Mouse (Mus musculus) heart, adult 9 months (tissue): ENCODE results near the gene Myo1d.

Source experiments
- DNase-seq, 2 experiments: peaks; one replicate each; pipeline ENCODE4 v3.0.0; 2022; ENCODE audit warnings: low spot score in 2 of 2

The Myo1d gene

DNA sequence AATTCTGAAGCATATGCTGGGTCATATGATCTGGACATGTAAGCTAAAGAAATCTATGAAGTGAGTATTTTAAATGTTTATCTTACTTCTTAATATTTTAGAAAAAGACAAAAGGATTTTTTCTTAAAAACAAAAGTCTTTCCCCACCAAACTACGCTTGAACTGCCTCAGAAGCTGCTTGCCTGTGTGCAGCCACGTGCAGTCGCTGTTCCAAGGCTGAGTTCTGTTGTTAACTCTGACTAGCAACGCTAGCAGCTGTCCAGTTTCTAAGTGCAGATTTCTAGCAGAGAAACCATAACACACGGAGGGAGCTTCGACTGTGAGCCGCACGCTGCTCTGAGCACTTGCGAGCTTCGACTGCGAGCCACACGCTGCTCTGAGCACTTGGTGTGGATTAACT lies 55.1 kb downstream of the Myo1d start:
- no peak for DNase-seq

DNA sequence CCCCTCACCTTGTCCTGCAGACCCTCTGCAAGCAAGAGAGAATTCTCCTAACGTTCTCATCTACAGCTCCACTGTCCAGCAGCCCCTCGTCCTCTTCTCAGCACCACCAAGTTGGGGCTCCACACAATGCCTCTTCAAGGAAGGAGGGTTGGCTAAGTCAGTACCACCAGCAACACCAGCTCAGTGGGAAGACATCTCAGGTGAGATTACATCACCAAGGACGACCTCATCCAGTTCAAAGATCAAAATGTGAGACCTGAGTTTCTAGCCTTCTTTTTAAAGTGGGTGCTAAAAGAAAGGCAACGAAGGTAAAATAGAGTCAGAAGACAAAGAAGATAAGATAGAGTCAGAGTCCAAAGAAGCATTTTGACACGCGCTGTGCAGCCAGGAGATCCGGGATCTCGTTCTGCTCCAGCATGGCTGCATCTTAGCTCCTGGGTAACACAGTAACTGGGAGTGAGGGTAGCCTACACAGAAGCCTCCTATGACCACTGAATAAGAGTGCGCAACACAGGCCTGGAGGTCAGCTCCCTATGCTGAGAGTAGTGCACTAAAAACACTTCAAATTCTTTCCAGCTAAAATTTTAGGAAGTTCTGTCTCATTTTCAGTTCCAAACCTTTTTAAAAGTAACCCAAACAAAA lies 56.3 kb downstream of the Myo1d start:
- DNase-seq: no peak

DNA sequence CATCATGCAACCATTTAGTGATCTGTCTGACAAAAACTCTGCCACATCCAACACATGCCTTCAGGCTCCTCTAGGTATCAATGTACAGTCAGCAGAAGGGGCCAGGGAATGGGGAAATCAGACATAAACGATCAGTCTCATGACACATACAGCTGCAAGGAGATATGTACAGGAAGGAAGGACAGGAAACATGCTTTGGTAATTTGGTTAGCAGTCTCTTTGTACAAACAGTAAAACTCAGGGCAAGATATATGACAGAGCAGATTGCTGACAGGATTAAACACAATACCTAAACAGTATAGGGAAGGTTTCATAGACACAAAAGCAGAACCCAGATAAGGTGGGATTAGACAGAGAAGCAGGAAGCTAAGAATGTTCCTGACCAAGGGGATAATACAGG lies 60.8 kb downstream of the Myo1d start:
- no peak for DNase-seq

GRCm38 (mm10) chr11:80718036-80718435 lies 61.8 kb downstream of the Myo1d start:
- DNase-seq: no peak

DNA sequence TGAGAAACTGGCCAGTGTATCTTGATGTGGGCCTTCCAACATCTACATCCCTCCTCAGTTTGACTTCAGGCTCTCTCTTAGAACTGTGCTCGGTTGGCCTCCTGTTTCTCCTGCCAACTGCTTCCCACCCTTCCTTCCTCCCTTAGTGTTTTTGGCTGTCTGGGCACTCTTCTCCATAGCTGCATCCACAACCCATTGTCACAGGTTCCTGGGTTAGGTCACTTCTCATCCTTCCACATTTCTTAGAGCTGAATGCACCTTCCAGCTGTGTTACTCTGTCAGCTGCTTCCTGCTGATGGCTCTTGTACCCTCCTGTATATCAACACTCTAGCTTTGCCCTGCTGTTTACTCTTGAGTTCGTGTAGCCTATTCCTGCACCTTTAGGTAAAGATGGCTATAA lies 64.7 kb downstream of the Myo1d start:
- DNase-seq: peak; percentile 68 to 83

- no peak for DNase-seq
Observed at GRCm38 (mm10) chr11:80713705-80714104, 66.1 kb downstream of the Myo1d start.

DNA sequence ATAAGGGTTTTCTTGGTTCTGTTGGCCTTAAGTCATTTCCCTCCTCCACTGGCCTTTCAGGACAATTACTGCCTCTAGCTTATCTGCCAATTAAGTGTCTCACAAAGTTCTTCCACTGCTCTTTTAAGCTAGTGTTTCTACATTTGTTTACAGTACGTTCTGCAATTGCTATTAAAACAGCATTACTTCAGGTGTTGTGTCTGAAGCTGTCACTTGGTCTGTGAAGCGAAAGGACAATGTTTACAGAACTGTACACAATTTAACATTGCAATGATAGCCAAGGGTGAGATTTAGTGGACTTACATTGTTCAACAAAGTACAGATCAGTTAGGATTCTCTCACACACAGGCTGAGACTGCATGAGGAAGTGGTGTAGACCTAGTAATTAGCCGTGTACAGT lies 67.6 kb downstream of the Myo1d start:
- DNase-seq: no peak

DNA sequence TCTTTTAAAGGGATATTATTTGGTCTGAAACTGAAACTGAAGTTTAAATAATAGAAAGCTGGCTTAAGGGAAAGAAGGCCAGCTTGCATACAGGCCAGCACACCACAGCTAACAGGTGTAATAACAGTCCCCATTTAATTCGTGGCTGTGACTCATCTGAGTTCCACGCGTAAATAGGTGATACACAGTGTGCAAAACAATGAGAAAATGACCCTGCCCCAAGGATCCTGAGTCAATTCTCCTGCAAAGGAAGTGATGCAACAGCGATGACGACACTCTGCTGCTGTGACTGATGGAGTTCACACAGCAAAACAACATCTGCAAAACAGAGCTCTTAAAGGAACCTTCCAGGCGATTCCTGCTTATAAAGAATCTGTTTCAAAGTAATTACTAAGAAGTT lies 68.5 kb downstream of the Myo1d start:
- peak; percentile 71 to 84 for DNase-seq

DNA sequence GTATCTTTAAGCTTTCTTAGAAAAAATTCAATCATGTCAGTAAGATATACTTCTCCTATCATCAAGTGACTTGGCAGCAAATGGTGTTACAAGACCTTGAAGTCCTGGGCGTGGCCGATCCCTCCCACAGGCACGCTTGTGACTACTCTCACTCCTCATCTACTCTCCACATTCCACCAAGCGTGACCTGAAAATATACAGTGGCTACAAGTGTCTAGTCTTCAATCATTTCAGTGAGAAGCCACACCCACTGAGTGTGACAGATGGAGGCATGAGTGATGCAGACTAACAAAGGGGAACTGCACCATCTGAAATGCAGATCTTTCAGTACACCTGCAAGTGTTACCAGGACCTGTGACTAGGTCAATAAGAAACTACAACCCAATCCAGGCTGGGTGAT lies 79.2 kb downstream of the Myo1d start:
- DNase-seq: no peak

- no peak for DNase-seq
Observed at GRCm38 (mm10) chr11:80698721-80699120, 81.1 kb downstream of the Myo1d start.

- DNase-seq: peak in 1 of 2 experiments; percentile 43
Observed at GRCm38 (mm10) chr11:80696350-80696749, 83.5 kb downstream of the Myo1d start.

- no peak for DNase-seq
Observed at GRCm38 (mm10) chr11:80684603-80685002, 95.2 kb downstream of the Myo1d start.

DNA sequence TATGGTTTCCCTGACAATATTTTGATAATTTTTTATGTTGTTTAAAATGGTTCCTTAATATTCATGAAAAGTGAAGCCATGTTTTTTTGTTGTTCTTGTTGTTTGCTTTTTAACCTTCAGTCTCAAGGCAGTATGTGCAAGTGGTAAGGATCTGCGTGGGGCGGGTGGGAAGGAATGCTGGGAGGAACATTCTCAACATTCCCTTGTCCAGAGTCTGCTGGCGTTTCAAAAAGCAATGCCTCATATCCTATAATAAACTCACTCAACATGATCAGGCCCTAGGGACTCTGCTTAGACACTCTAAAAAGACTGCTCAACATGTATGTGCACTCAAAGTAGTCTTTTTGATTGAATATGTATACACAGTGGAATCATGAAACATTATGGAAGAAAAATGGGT lies 97.1 kb downstream of the Myo1d start:
- DNase-seq: no peak

DNA sequence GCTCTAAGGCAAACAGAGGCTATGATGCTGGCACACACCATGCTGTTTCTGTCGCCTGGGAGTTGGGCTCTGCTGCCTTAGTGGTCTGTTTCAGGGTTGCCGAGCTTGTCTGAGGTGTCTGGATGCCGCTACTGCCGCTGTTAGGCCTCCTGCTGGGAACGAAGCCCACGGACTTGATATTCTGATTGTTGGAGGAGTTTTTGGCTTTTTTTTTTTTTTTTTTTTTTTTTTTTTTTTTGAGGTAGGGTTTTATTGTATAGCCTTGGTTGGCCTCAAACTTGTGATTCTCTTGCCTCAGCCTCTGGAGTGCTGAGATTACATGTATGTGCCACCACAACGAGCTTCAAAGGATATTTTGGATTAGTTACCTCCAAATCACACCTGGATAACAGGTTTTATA lies 106.8 kb downstream of the Myo1d start:
- DNase-seq: no peak

GRCm38 (mm10) chr11:80670391-80670790 lies 109.4 kb downstream of the Myo1d start:
- DNase-seq: peak; percentile 20 to 22

GRCm38 (mm10) chr11:80669934-80670333 lies 109.9 kb downstream of the Myo1d start:
- DNase-seq: no peak

- DNase-seq: no peak
Observed at GRCm38 (mm10) chr11:80666211-80666610, 113.6 kb downstream of the Myo1d start.

DNA sequence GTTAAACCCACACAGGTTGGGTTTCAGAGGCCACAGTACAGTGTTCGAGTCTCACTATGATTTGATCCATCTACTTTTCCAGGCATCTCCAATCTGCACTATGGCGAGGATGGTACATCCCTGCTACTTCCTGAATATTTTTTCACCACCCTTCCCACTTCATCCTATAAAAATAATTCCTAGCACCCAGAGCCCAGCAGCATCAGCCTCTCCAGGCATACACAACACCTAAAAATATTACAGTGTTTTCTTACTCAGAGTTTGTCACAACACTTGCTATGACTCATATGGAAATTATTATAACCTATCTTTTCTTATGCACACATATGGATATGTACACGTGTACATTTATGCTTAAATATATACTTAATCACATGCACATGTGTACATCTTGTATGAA lies 115.6 kb downstream of the Myo1d start:
- no peak for DNase-seq

DNA sequence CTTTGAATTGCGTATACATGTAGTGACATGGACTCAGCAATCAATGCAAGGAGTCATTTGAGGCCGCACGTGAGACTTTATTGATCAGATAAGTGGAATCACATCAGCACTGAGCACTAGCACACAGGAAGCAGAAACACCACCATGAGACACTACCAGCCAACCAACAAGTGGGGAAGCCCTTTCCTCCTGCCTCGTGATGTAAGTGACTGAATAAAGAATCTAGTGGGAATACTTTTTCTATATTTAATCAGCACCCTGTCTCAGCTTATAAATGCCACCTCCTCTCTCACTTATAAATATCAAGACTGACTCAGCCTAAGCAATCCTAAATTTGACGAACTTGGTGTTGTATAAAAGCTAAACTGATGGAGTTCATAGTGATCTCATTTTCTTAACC lies 134.7 kb downstream of the Myo1d start:
- no peak for DNase-seq

DNA sequence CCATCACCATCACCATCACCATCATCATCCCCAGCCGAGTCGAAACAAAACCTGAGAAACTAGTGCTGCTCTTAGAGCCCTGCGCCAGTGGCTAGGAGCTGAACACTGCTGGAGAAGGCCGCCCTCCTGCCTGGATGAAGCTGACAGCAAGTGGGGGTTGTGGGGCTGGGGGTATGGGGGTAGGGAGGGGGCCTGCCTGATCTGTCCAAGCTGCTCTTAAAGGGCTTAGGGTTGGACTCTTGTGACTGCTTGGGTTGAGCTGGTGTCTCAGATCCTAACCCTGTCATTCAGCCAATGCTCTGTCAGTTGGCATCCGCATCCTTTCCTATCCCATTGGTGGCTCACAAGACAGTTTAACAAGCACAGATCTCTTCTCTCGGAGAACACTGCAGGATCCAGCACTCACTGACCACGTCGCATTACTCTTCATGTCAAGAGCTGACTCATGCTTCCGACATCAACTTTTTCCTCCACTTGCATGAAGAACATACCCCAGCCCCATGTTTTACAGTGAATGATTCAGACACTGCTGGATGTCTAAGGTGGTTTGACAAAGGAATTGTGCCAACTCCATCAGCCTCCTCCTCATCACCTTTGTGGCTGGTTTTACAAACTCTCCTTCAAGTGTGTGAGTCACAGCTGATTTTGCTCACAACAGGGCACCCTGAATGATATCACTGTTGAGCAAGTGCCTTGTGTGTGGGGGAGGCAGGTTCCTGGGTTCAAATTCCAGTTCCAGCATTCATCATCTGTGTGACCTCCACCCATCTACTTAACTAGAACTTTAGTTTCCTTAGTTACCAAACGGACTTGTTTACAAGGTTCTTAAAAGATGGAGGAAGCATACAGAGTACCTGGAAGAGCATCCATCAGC lies 150.6 kb downstream of the Myo1d start:
- DNase-seq: no peak

DNA sequence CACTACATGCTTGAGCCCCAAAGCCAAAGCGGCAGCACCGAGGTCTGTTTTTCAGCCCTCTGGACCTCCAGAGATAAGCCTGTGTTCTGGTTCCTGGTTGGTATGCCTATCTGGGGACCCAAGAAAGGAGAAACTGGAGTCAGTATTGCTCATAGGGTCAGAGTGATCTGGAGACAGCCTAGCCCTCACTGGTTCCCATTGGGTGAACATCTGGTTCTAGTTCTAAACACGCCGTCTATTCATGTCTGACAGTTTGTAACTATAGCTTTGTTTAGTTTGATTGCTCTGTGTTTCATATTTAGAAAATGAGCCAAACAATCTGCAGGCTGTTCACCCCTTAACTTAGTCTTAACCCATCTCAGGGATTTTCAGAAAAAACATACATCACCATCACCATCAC lies 151.2 kb downstream of the Myo1d start:
- DNase-seq: no peak

DNA sequence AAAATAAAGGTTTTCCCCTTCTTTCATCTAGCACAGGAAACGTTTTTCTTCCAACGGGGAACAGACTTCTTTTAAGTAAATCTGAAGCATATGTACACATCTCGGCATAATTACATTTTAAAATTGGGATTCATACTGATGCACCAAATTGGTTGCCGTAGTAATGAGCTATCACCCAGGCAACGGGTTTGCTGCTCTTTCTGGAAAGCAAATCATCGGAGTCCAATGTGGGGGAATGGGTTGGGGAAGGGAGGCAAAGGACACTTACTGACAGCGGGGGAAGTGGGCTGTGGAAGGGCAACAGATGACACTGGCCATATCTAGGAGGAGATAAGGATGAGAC lies 156.8 kb downstream of the Myo1d start:
- DNase-seq: no peak

- no peak for DNase-seq
Observed at GRCm38 (mm10) chr11:80622233-80623037, 157.4 kb downstream of the Myo1d start.
